Mouse (Mus musculus): Measurements from ENCODE around the gene Ttc7b. TPM values are rescaled to one million over a fixed set of nuclear protein-coding genes. Genes with fewer than 3 reads are reported as not detected.

Gene Ttc7b
- total RNA-seq, 2 experiments from 2014 or later = 81.8 to 94.3 TPM

- intact Hi-C loops (cut with DNase I; ENCODE audit: low total_unique reads) = no loop called here
- no peak for DNase-seq
These were observed 222.7 kb downstream of the Ttc7b start for GRCm38 (mm10) chr12:100297961-100298360.

GRCm38 (mm10) chr12:100294457-100294856 lies 226.2 kb downstream of the Ttc7b start:
- no peak for DNase-seq
- intact Hi-C loops (cut with DNase I; ENCODE audit: low total_unique reads) = no loop called here

GRCm38 (mm10) chr12:100293956-100294355 lies 226.7 kb downstream of the Ttc7b start:
- intact Hi-C loops (cut with DNase I; ENCODE audit: low total_unique reads) = no loop called here
- DNase-seq = peak; percentile 53

GRCm38 (mm10) chr12:100290711-100291685 lies 229.6 kb downstream of the Ttc7b start:
- intact Hi-C loops (cut with DNase I; ENCODE audit: low total_unique reads) = no loop called here
- DNase-seq = peak; percentile 58

GRCm38 (mm10) chr12:100290178-100290531 lies 230.5 kb downstream of the Ttc7b start:
- no peak for DNase-seq
- intact Hi-C loops (cut with DNase I; ENCODE audit: low total_unique reads) = no loop called here

GRCm38 (mm10) chr12:100289267-100290177 lies 231.1 kb downstream of the Ttc7b start:
- peak; percentile 87 for DNase-seq
- intact Hi-C loops (cut with DNase I; ENCODE audit: low total_unique reads) = no loop called here

GRCm38 (mm10) chr12:100288018-100288417 lies 232.6 kb downstream of the Ttc7b start:
- no peak for DNase-seq
- intact Hi-C loops (cut with DNase I; ENCODE audit: low total_unique reads) = no loop called here

GRCm38 (mm10) chr12:100287565-100287964 lies 233.1 kb downstream of the Ttc7b start:
- no peak for DNase-seq
- intact Hi-C loops (cut with DNase I; ENCODE audit: low total_unique reads) = no loop called here

GRCm38 (mm10) chr12:100283283-100283682 lies 237.3 kb downstream of the Ttc7b start:
- no peak for DNase-seq
- intact Hi-C loops (cut with DNase I; ENCODE audit: low total_unique reads) = no loop called here

GRCm38 (mm10) chr12:100282025-100282885 lies 238.4 kb downstream of the Ttc7b start:
- no peak for DNase-seq
- intact Hi-C loops (cut with DNase I; ENCODE audit: low total_unique reads) = no loop called here

- intact Hi-C loops (cut with DNase I; ENCODE audit: low total_unique reads) = no loop called here
- peak; percentile 4 for DNase-seq
These were observed 239.4 kb downstream of the Ttc7b start for GRCm38 (mm10) chr12:100280972-100281794.

- intact Hi-C loops (cut with DNase I; ENCODE audit: low total_unique reads) = no loop called here
These were observed 240.7 kb downstream of the Ttc7b start for GRCm38 (mm10) chr12:100279898-100280297.

GRCm38 (mm10) chr12:100278358-100278757 lies 242.3 kb downstream of the Ttc7b start:
- intact Hi-C loops (cut with DNase I; ENCODE audit: low total_unique reads) = no loop called here
- peak; percentile 3 for DNase-seq

More at GRCm38 (mm10) chr12:100279898-100280297, 240.7 kb downstream of the Ttc7b start:
- DNase-seq = peak; percentile 1

GRCm38 (mm10) chr12:100277534-100277905 lies 243.1 kb downstream of the Ttc7b start:
- DNase-seq = no peak
- intact Hi-C loops (cut with DNase I; ENCODE audit: low total_unique reads) = no loop called here

GRCm38 (mm10) chr12:100276607-100277533 lies 243.8 kb downstream of the Ttc7b start:
- DNase-seq = peak; percentile 84
- intact Hi-C loops (cut with DNase I; ENCODE audit: low total_unique reads) = no loop called here

GRCm38 (mm10) chr12:100275850-100276249 lies 244.8 kb downstream of the Ttc7b start:
- intact Hi-C loops (cut with DNase I; ENCODE audit: low total_unique reads) = no loop called here
- peak; percentile 85 for DNase-seq

GRCm38 (mm10) chr12:100273033-100273432 lies 247.6 kb downstream of the Ttc7b start:
- intact Hi-C loops (cut with DNase I; ENCODE audit: low total_unique reads) = no loop called here
- DNase-seq = no peak

Data from gastrocnemius, postnatal 14 days (tissue).